Mouse (Mus musculus) forebrain, embryonic 15.5 days (tissue): ENCODE measurements around the gene Scamp2. TPM values are rescaled to one million over a fixed set of nuclear protein-coding genes. Genes with fewer than 3 reads are reported as not detected.
A peak's percentile ranks its signal among the peaks of the same experiment; 100 is the strongest.

ENCODE experiments used
- ATAC-seq: fragments of 200-750 bp; cut with Nextera tagmentation; replicated peaks from 2 replicates; pipeline ENCODE4 v1.8.0; 2017; ENCODE audit warnings: mild to moderate bottlenecking, moderate TSS enrichment, moderate library complexity
- H3K27ac ChIP-seq: fragments of 300-500 bp; sonication (generic); replicated peaks from 2 replicates; pipeline ENCODE4 v1.5.1; 2015; ENCODE audit warnings: mild to moderate bottlenecking, inconsistent platforms
- H3K27me3 ChIP-seq: fragments of 300-500 bp; sonication (generic); 2 replicates; pipeline ENCODE4 v1.6.1; 2015; ENCODE audit warnings: inconsistent platforms
- H3K36me3 ChIP-seq: fragments of 300-500 bp; sonication (generic); 2 replicates; pipeline ENCODE4 v1.6.1; 2015; ENCODE audit warnings: mild to moderate bottlenecking, inconsistent platforms
- H3K4me1 ChIP-seq: fragments of 300-500 bp; sonication (generic); 2 replicates; pipeline ENCODE4 v1.6.1; 2015; ENCODE audit warnings: inconsistent platforms
- H3K4me2 ChIP-seq: fragments of 300-500 bp; sonication (generic); replicated peaks from 2 replicates; pipeline ENCODE4 v1.6.1; 2015; ENCODE audit warnings: mild to moderate bottlenecking, inconsistent platforms
- H3K4me3 ChIP-seq: fragments of 300-500 bp; sonication (generic); 2 replicates; pipeline ENCODE4 v1.5.1; 2015; ENCODE audit warnings: mild to moderate bottlenecking, inconsistent platforms
- H3K9ac ChIP-seq: fragments of 300-500 bp; sonication (generic); replicated peaks from 2 replicates; pipeline ENCODE4 v1.6.1; 2015; ENCODE audit warnings: mild to moderate bottlenecking, inconsistent platforms
- H3K9me3 ChIP-seq: fragments of 300-500 bp; sonication (generic); 2 replicates; pipeline ENCODE4 v1.6.1; 2016; ENCODE audit warnings: inconsistent platforms
- WGBS: fragments of 180-500 bp; shearing (Covaris S2); methylation state at CpG from one replicate; pipeline ENCODE4 v1.1.7; 2015; ENCODE audit warnings: mixed read lengths; 5-methylcytosine and 5-hydroxymethylcytosine counted together
- polyA plus RNA-seq: library from polyadenylated mRNA; unstranded; fragments of >200 nt; fragmentation: Nextera tagmentation; extraction: Ambion mirVana; gene quantifications from 2 replicates; pipeline ENCODE4 v1.2.1, GENCODE M21; 2015

The Scamp2 gene
- polyA plus RNA-seq, 1 experiment from 2014 or later, result 60.5 TPM

GRCm38 (mm10) chr9:57554753-57555152 lies 6.0 kb upstream of the Scamp2 start:
- Histone ChIP-seq H3K4me1 (peaks cover 9% of the 10 kb centered on the region), H3K9ac (no peak overlapping the region), H3K9me3 (no peaks in the 10 kb centered on the region), H3K36me3 (no peaks in the 10 kb centered on the region), H3K4me3 (no peak overlapping the region), H3K27me3 (no peaks in the 10 kb centered on the region), H3K27ac (no peak overlapping the region), H3K4me2 (no peak overlapping the region)
- 25% methylated on average over 3 of the region's 3 CpGs for WGBS
- no peak for ATAC-seq

GRCm38 (mm10) chr9:57557215-57557614 lies 3.5 kb upstream of the Scamp2 start:
- ATAC-seq, result no peak
- Histone ChIP-seq H3K4me1 (peaks cover 18% of the 10 kb centered on the region), H3K27ac (no peak overlapping the region), H3K27me3 (no peaks in the 10 kb centered on the region), H3K9ac (no peak overlapping the region), H3K4me2 (no peak overlapping the region), H3K36me3 (no peaks in the 10 kb centered on the region), H3K4me3 (no peak overlapping the region), H3K9me3 (no peaks in the 10 kb centered on the region)
- WGBS, result 72% methylated on average over 3 of the region's 3 CpGs

- 85% methylated on average over 4 of the region's 4 CpGs for WGBS
- Histone ChIP-seq H3K4me3 (no peak overlapping the region), H3K27me3 (no peaks in the 10 kb centered on the region), H3K27ac (no peak overlapping the region), H3K4me2 (no peak overlapping the region), H3K9ac (no peak overlapping the region), H3K4me1 (peaks cover 25% of the 10 kb centered on the region), H3K9me3 (no peaks in the 10 kb centered on the region), H3K36me3 (no peaks in the 10 kb centered on the region)
- ATAC-seq, result no peak
Measured at GRCm38 (mm10) chr9:57558625-57559024, 2.1 kb upstream of the Scamp2 start.

GRCm38 (mm10) chr9:57559568-57559967 lies 1.2 kb upstream of the Scamp2 start:
- no peak overlapping the region for H3K27ac ChIP-seq
- peaks cover 25% of the 10 kb centered on the region for H3K4me1 ChIP-seq
- no peaks in the 10 kb centered on the region for H3K27me3 ChIP-seq
- no peak overlapping the region for H3K9ac ChIP-seq
- H3K4me2 ChIP-seq, result no peak overlapping the region
- 74% methylated on average over 2 of the region's 2 CpGs for WGBS
- no peaks in the 10 kb centered on the region for H3K36me3 ChIP-seq
- H3K9me3 ChIP-seq, result no peaks in the 10 kb centered on the region
- ATAC-seq, result no peak
- no peak overlapping the region for H3K4me3 ChIP-seq

- Histone ChIP-seq H3K4me2 (peak overlapping the region; percentile 79), H3K9me3 (no peaks in the 10 kb centered on the region), H3K27ac (peak overlapping the region; percentile 87), H3K27me3 (no peaks in the 10 kb centered on the region), H3K4me1 (peaks cover 30% of the 10 kb centered on the region), H3K4me3 (peak overlapping the region; percentile 77), H3K36me3 (no peaks in the 10 kb centered on the region), H3K9ac (peak overlapping the region; percentile 78)
- WGBS, result 26% methylated on average over 7 of the region's 7 CpGs
- ATAC-seq, result 0 out of 2 replicates have a peak, but pooled peaks have one; percentile 11
Measured at GRCm38 (mm10) chr9:57560263-57560662, 480 bp upstream of the Scamp2 start.

- ATAC-seq, result no peak
- Histone ChIP-seq H3K36me3 (no peaks in the 10 kb centered on the region), H3K4me3 (peak overlapping the region; percentile 77), H3K27ac (no peak overlapping the region), H3K9ac (0 out of 2 replicates have a peak overlapping the region, but pooled peaks have one; percentile 78), H3K4me1 (peaks cover 43% of the 10 kb centered on the region), H3K27me3 (no peaks in the 10 kb centered on the region), H3K4me2 (peak overlapping the region; percentile 79), H3K9me3 (no peaks in the 10 kb centered on the region)
- 82% methylated on average over 13 of the region's 13 CpGs for WGBS
Measured at GRCm38 (mm10) chr9:57561711-57562099, 962 bp downstream of the Scamp2 start.

- Histone ChIP-seq H3K27ac (no peak overlapping the region), H3K9ac (no peak overlapping the region)
Measured at GRCm38 (mm10) chr9:57562896-57563372, 2.2 kb downstream of the Scamp2 start.

GRCm38 (mm10) chr9:57564609-57565008 lies 3.9 kb downstream of the Scamp2 start:
- no peak overlapping the region for H3K4me3 ChIP-seq
- peaks cover 47% of the 10 kb centered on the region for H3K4me1 ChIP-seq
- H3K36me3 ChIP-seq, result peaks cover 16% of the 10 kb centered on the region
- ATAC-seq, result no peak
- no peaks in the 10 kb centered on the region for H3K9me3 ChIP-seq
- 88% methylated on average over 6 of the region's 6 CpGs for WGBS
- no peak overlapping the region for H3K27ac ChIP-seq
- no peak overlapping the region for H3K9ac ChIP-seq
- H3K4me2 ChIP-seq, result no peak overlapping the region
- no peaks in the 10 kb centered on the region for H3K27me3 ChIP-seq

More at GRCm38 (mm10) chr9:57562896-57563372, 2.2 kb downstream of the Scamp2 start:
- H3K36me3 ChIP-seq, result no peaks in the 10 kb centered on the region
- no peak overlapping the region for H3K4me2 ChIP-seq
- no peaks in the 10 kb centered on the region for H3K9me3 ChIP-seq
- H3K4me3 ChIP-seq, result no peak overlapping the region
- H3K27me3 ChIP-seq, result no peaks in the 10 kb centered on the region
- no peak for ATAC-seq
- WGBS, result 90% methylated on average over 4 of the region's 4 CpGs
- H3K4me1 ChIP-seq, result peaks cover 47% of the 10 kb centered on the region

GRCm38 (mm10) chr9:57565741-57566221 lies 5.0 kb downstream of the Scamp2 start:
- ATAC-seq, result peak; percentile 39; the same call in 1 of the 2 replicates
- Histone ChIP-seq H3K27me3 (no peaks in the 10 kb centered on the region), H3K4me3 (no peak overlapping the region), H3K4me1 (peaks cover 42% of the 10 kb centered on the region), H3K4me2 (no peak overlapping the region), H3K27ac (peak overlapping the region; percentile 62), H3K9me3 (no peaks in the 10 kb centered on the region), H3K36me3 (peaks cover 17% of the 10 kb centered on the region), H3K9ac (no peak overlapping the region)
- WGBS, result 27% methylated on average over 10 of the region's 10 CpGs

- Histone ChIP-seq H3K9ac (no peak overlapping the region), H3K4me2 (no peak overlapping the region), H3K27me3 (no peaks in the 10 kb centered on the region), H3K4me3 (no peak overlapping the region), H3K4me1 (peaks cover 35% of the 10 kb centered on the region), H3K9me3 (no peaks in the 10 kb centered on the region), H3K27ac (no peak overlapping the region), H3K36me3 (peaks cover 17% of the 10 kb centered on the region)
- ATAC-seq, result no peak
- 60% methylated on average over 8 of the region's 8 CpGs for WGBS
Measured at GRCm38 (mm10) chr9:57566846-57567245, 6.1 kb downstream of the Scamp2 start.

- H3K4me1 ChIP-seq, result peaks cover 22% of the 10 kb centered on the region
- H3K27ac ChIP-seq, result no peak overlapping the region
- WGBS, result 95% methylated on average over 6 of the region's 6 CpGs
- no peak overlapping the region for H3K4me2 ChIP-seq
- H3K9me3 ChIP-seq, result no peaks in the 10 kb centered on the region
- H3K36me3 ChIP-seq, result peaks cover 17% of the 10 kb centered on the region
- H3K4me3 ChIP-seq, result no peak overlapping the region
- H3K27me3 ChIP-seq, result no peaks in the 10 kb centered on the region
- H3K9ac ChIP-seq, result no peak overlapping the region
- ATAC-seq, result no peak
Measured at GRCm38 (mm10) chr9:57568500-57568899, 7.8 kb downstream of the Scamp2 start.

GRCm38 (mm10) chr9:57574397-57574796 lies 13.7 kb downstream of the Scamp2 start:
- Histone ChIP-seq H3K9me3 (no peaks in the 10 kb centered on the region), H3K4me2 (no peak overlapping the region), H3K27me3 (no peaks in the 10 kb centered on the region), H3K4me3 (no peak overlapping the region), H3K9ac (no peak overlapping the region), H3K36me3 (peaks cover 24% of the 10 kb centered on the region), H3K4me1 (no peaks in the 10 kb centered on the region), H3K27ac (no peak overlapping the region)
- no peak for ATAC-seq

- ATAC-seq, result no peak
- H3K36me3 ChIP-seq, result peaks cover 32% of the 10 kb centered on the region
Measured at GRCm38 (mm10) chr9:57575577-57575976, 14.8 kb downstream of the Scamp2 start.

More at GRCm38 (mm10) chr9:57575577-57575976, 14.8 kb downstream of the Scamp2 start:
- no peak overlapping the region for H3K4me3 ChIP-seq
- H3K27me3 ChIP-seq, result no peaks in the 10 kb centered on the region
- H3K27ac ChIP-seq, result no peak overlapping the region
- no peak overlapping the region for H3K4me2 ChIP-seq
- H3K9me3 ChIP-seq, result no peaks in the 10 kb centered on the region
- H3K4me1 ChIP-seq, result no peaks in the 10 kb centered on the region
- no peak overlapping the region for H3K9ac ChIP-seq
- WGBS, result 83% methylated on average over 3 of the region's 3 CpGs
